Mouse (Mus musculus): ENCODE results near the gene Prr36. TPM values are rescaled to one million over a fixed set of nuclear protein-coding genes. Genes with fewer than 3 reads are reported as not detected.

Gene Prr36
- polyA plus RNA-seq, 1 experiment from 2014 or later: 27.1 TPM

DNA sequence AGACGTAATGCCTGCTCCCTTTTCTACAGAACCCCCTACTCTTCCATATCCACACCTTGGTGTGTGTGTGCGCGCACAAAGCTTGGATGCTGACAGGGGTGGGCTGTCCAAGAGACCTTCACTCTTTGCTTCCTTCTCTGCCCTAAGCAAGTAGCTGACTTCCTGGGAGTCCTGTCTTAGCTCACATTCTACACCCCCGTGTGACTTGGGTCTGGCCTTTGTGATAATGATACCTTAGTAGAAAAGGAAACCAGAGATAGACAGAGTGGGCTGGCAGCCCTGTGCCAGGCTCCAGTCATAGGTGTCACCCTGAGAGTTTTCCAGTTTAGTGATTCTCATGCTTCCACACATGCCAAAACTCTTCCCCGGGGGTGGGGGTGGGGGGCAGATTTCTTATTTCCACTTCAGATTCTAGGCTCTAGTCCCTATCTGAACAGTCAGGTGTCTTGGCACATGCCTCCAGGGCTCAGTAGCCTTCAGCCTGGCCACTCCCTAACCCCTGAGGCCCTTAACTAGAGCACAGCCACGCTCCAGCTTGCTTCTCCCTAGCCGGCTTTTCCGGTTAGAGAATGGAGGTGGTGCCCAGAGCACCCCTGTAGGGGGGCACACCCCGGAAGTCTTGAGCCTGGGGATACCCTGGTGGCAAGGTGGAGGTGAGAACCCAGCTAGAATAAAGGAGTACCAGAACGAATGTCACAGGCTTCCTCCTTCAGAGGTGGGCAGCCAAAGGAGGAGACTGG, 13.5 kb upstream of the Prr36 start:
- H3K4me3 ChIP-seq: no peak overlapping the region
- 66% methylated on average over 10 of the region's 10 CpGs for WGBS
- H3K9me3 ChIP-seq: no peaks in the 10 kb centered on the region
- no peaks in the 10 kb centered on the region for H3K36me3 ChIP-seq
- peaks cover 62% of the 10 kb centered on the region for H3K27me3 ChIP-seq (ENCODE audit: insufficient read depth, poor library complexity, severe bottlenecking)
- H3K4me1 ChIP-seq (replicated peaks): peaks cover 7% of the 10 kb centered on the region
- no peak for DNase-seq (ENCODE audit: low spot score)
- no peak overlapping the region for H3K27ac ChIP-seq

DNA sequence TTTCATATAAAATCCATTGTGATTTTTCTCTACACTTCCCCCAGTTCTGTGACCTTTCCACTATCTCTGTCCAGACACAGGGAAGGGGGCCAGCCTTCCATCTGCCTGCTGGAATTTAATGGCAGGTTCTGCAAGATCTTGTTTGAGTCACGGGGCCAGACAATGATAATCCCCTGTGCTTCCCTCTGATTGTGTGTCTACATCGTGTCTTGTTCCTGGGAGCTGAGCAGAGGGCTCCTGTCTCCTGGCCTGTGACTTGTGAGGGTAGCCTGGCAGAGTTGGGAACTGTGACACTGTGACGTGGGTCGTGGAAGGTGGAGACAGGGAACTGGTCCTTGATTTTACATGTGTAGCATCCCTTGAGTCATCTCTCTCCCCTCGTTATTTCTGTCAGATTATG, 12.5 kb upstream of the Prr36 start:
- WGBS: 78% methylated on average over 5 of the region's 5 CpGs
- Histone ChIP-seq H3K4me3 (no peak overlapping the region), H3K4me1 (replicated peaks) (peaks cover 7% of the 10 kb centered on the region), H3K27me3 (ENCODE audit: insufficient read depth, poor library complexity, severe bottlenecking) (peaks cover 58% of the 10 kb centered on the region), H3K36me3 (no peaks in the 10 kb centered on the region), H3K27ac (no peak overlapping the region), H3K9me3 (no peaks in the 10 kb centered on the region)
- no peak for DNase-seq (ENCODE audit: low spot score)

DNA sequence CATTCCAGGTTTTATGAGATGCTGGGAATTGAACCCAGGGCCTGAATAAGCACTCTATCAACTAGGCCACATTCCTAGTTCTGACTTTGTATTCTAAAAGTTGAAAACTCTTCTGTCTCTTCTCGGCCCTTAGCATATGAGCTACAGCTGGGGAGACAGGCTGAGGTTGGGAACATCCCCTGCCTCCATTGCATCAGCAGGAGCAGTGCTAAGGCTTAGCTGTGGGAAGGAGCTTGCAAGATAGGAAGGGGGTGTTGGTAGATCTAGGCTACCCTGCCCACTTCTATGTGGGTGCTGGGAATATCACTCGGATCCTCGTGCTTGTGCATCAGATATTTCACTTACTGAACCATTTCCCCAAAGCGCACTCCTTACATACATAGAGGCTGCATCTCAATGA, 10.7 kb upstream of the Prr36 start:
- 94% methylated on average over 4 of the region's 4 CpGs for WGBS
- no peak overlapping the region for H3K27ac ChIP-seq
- peaks cover 7% of the 10 kb centered on the region for H3K4me1 ChIP-seq (replicated peaks)
- H3K9me3 ChIP-seq: no peaks in the 10 kb centered on the region
- H3K4me3 ChIP-seq: no peak overlapping the region
- DNase-seq (ENCODE audit: low spot score): no peak
- H3K27me3 ChIP-seq (ENCODE audit: insufficient read depth, poor library complexity, severe bottlenecking): peaks cover 50% of the 10 kb centered on the region
- no peaks in the 10 kb centered on the region for H3K36me3 ChIP-seq

DNA sequence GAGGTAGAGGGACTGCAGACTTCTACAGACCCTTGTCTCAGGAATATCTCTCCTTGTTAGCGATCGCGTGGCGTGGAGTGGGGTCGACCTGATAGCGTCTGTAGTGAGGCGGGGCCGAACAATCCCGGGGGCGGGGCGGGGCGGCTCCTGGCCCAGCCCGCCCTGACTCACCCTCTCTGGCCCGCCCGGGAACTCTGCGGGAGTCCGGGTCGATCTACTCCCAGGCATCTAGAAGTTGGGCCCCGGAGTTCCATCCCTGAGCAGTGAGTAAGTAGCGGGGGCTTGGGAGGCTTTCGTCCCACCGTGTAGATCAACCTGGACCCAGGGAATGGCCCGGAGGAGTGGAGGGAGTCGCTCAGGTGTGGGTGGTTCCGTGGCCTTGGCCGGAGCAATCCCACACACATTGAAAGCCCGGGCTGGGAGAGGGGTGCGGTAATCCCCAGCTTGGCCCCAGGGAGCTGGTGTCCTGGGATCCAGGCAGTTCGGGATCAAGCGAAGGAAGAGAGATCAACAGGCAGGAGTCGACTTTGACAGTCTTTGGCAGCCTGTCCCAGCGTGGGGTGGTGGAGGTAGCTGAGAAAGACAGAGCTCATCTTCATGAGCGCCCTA, 9.6 kb upstream of the Prr36 start, which contains the start of gene Lrrc8e:
Gene Lrrc8e, plus strand, starts transcription at position 89 of the 609 bp plus-strand sequence.
- WGBS: 5% methylated on average over 33 of the region's 33 CpGs
- 0 out of 2 replicates have a peak within 1 kb of the TSS, but pooled peaks have one; percentile 0 for H3K27ac ChIP-seq
- peaks cover 7% of the 10 kb centered on the region for H3K4me1 ChIP-seq (replicated peaks)
- peak within 1 kb of the TSS; percentile 39 for H3K4me3 ChIP-seq
- no peaks in the 10 kb centered on the region for H3K9me3 ChIP-seq
- no peak for DNase-seq (ENCODE audit: low spot score)
- no peaks in the 10 kb centered on the region for H3K36me3 ChIP-seq
- peaks cover 50% of the 10 kb centered on the region for H3K27me3 ChIP-seq (ENCODE audit: insufficient read depth, poor library complexity, severe bottlenecking)

DNA sequence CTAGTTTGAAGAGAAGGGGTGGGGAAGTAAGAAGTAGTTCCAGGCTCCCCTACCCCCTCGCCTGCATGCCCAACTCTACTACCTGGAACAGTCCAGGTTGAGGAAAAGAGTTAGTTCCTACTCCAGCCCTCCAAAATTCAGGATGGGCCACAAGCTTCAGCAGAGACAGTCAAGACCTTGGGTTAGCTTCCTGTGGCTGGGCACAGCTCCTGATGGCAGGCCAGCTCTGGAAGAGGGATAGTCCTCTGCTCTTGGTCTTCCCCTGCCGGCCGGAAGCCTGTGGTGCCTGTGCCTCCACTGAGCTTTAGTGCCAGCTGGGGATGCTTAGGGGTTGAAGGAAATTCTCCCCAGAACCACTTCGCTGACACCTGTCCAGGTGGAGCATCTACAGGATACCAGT, 9.1 kb upstream of the Prr36 start:
- H3K27ac ChIP-seq: no peak overlapping the region
- WGBS: 25% methylated on average over 4 of the region's 4 CpGs
- peaks cover 7% of the 10 kb centered on the region for H3K4me1 ChIP-seq (replicated peaks)
- no peaks in the 10 kb centered on the region for H3K9me3 ChIP-seq
- H3K4me3 ChIP-seq: peak overlapping the region; percentile 39
- no peaks in the 10 kb centered on the region for H3K36me3 ChIP-seq
- no peak for DNase-seq (ENCODE audit: low spot score)
- H3K27me3 ChIP-seq (ENCODE audit: insufficient read depth, poor library complexity, severe bottlenecking): peaks cover 49% of the 10 kb centered on the region

DNA sequence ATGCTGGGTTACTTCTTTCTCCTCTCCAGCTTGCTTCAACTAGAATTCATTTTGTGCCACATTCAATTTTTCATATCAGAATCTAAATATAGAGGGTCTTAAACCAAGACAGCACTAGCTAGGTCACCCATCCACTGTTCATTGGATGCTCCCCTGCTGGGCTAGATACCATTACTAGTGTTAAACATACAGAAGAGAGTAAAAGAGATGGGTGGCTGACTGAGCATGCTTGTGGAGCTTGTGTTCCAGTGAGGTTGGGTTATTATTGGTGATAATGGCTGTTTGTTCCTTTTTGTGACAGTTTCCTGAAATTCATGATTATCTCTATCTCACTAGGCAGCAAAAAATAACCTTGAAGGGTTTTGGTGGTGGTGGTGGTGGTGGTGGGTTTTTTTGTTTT, 4.8 kb upstream of the Prr36 start:
- no peak for DNase-seq (ENCODE audit: low spot score)
- H3K36me3 ChIP-seq: no peaks in the 10 kb centered on the region
- H3K4me1 ChIP-seq (replicated peaks): peaks cover 13% of the 10 kb centered on the region
- H3K4me3 ChIP-seq: no peak overlapping the region
- H3K27me3 ChIP-seq (ENCODE audit: insufficient read depth, poor library complexity, severe bottlenecking): peaks cover 37% of the 10 kb centered on the region
- no peaks in the 10 kb centered on the region for H3K9me3 ChIP-seq
- no peak overlapping the region for H3K27ac ChIP-seq

DNA sequence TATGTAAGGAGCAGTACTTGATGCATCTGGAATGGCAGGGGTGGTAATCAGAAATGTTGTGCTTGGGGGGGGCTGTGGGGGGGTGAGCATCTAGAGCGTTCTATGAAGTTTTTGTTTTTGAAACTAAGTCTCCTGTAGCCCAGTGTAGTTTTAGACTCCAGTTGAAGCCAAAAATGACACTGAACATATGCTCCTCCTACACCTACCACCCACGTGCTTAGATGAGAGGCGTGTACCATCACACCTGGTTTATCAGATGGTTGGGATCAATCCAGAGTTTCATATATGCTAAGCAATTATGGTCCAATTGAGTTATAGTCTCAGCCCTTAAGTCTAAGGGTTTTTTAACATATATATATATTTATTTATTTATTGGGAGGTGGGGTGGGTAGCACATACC, 2.4 kb upstream of the Prr36 start:
- WGBS: 87% methylated on average over 3 of the region's 3 CpGs
- Histone ChIP-seq H3K27me3 (ENCODE audit: insufficient read depth, poor library complexity, severe bottlenecking) (peaks cover 43% of the 10 kb centered on the region), H3K9me3 (no peaks in the 10 kb centered on the region)

DNA sequence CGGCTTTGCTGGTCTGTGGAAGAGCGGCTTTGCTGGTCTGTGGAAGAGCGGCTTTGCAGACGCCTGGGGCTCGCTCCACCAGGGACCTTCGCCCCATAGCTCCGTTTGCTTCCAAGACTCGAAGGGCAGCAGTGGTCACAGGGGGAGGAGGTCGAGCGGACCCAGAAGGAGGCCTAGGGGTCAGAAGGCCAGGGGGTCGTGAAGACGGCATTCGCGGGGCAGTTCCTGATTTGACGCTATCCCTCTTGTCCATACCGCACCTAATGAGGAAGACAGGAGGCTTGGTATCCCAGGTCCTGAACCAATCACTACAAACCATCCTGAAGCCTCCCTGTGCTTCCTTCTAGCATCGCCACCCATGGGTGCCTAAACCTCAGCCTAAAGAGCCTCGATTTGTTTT, 963 bp downstream of the Prr36 start:
- Histone ChIP-seq H3K9me3 (no peaks in the 10 kb centered on the region), H3K36me3 (peaks cover 7% of the 10 kb centered on the region; the same call in 1 of the 2 replicates), H3K4me3 (peak overlapping the region; percentile 70), H3K27ac (peak overlapping the region; percentile 94), H3K4me1 (replicated peaks) (peaks cover 51% of the 10 kb centered on the region), H3K27me3 (ENCODE audit: insufficient read depth, poor library complexity, severe bottlenecking) (peaks cover 70% of the 10 kb centered on the region)
- DNase-seq (ENCODE audit: low spot score): no peak
- 4% methylated on average over 18 of the region's 18 CpGs for WGBS

More for the DNA sequence above, 2.4 kb upstream of the Prr36 start:
- Histone ChIP-seq H3K36me3 (peaks cover 4% of the 10 kb centered on the region; the same call in 1 of the 2 replicates), H3K27ac (no peak overlapping the region), H3K4me3 (no peak overlapping the region), H3K4me1 (replicated peaks) (peaks cover 30% of the 10 kb centered on the region)
- DNase-seq (ENCODE audit: low spot score): no peak

DNA sequence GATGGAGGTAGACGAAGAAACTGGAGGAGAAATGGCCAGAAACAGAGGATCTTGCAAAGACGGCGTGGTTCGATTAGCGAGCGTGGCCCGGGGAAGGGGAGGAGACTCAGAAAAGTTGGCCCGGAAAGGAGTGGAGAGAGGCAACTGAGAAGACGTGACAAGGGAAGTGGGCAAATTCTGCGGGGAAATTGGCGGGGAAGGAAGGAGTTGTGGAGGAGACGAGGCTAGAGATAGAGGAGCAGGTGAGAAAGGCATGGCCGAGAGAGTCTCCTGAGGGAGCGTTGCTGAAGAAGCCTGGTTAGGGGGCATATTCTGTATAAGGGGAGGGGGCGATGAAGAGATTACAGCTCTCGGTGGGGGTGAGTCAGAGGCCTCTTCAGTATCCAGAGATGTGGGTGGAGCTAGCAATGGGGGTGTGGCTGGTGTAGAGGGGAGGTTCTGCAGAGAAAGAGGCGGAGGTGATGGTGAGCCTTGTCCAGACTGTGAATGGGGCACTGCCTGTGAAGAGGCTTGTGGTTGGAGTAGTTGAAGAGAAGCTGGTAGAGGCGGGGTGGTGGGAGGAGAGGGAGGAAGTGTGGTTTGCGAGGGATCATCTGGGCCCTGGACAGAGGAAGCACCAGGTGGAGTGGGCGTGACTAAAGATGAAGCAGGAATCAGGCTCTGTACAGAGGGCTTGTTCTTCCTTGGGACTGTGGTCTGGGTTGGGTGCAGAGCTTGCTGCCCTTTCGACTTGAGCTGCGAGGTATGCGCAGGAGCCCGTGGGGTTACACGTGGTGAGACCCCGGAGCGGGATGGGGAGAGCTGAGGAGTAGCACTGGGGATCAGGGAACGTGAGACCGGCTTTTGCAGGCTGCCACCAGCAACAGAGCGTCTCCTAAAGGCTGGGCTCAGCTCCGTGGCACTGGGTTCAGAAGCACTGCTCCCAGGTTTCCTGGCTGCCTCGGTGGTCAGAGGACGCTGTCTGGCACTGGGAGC, 3.0 kb downstream of the Prr36 start:
- H3K9me3 ChIP-seq: peaks cover 3% of the 10 kb centered on the region; the same call in 1 of the 2 replicates
- peaks cover 51% of the 10 kb centered on the region for H3K4me1 ChIP-seq (replicated peaks)
- peaks cover 27% of the 10 kb centered on the region for H3K36me3 ChIP-seq
- H3K27me3 ChIP-seq (ENCODE audit: insufficient read depth, poor library complexity, severe bottlenecking): peaks cover 66% of the 10 kb centered on the region
- H3K4me3 ChIP-seq: peak overlapping the region; percentile 50
- DNase-seq (ENCODE audit: low spot score): peak; percentile 44
- H3K27ac ChIP-seq: peak overlapping the region; percentile 77
- WGBS: 8% methylated on average over 33 of the region's 33 CpGs

DNA sequence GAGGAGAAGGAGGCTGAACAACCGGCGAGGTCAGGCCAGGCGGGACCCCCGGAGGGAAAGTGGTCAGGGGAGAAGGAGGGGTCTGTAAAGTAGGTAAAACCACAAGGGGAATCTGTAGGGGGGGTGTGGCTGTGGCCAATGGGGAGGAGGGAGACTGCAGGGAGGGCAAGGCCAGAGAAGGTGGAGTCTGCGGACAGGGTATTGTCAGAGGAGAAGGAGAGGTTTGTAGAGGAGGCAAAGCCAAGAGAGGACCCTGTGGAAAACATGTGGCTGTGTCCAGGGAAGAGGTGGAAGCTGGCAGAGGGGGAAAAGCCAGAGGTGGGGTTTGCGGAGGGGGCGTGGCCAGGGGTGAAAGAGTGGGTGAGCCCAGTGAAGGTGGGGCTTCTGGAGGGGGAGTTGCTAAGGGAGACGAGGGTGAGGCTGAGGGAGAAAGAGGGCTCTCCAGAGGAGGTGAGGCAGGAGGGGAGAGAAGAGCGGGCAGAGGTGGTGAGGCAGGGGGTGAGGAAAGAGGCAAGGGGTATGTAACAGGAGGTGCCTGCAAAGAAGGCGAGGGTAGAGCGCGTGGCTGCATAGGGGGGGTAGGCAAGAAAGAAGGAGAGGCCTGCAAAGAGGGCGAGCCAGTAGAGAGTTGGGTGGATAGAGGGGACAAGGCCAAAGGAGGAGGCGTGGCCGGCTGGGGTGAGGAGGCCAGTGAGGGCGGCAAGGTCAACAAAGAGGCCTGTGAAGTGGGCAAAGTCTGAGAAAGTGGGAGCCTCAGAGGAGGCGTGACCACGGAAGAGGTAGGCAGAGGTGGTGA, 3.9 kb downstream of the Prr36 start:
- peak; percentile 48 for DNase-seq (ENCODE audit: low spot score)
- Histone ChIP-seq H3K27me3 (ENCODE audit: insufficient read depth, poor library complexity, severe bottlenecking) (peaks cover 67% of the 10 kb centered on the region), H3K9me3 (peaks cover 4% of the 10 kb centered on the region; the same call in 1 of the 2 replicates), H3K4me3 (peak overlapping the region; percentile 50), H3K27ac (peak overlapping the region; percentile 77), H3K4me1 (replicated peaks) (peaks cover 51% of the 10 kb centered on the region), H3K36me3 (peaks cover 31% of the 10 kb centered on the region)
- WGBS: 2% methylated on average over 18 of the region's 18 CpGs

DNA sequence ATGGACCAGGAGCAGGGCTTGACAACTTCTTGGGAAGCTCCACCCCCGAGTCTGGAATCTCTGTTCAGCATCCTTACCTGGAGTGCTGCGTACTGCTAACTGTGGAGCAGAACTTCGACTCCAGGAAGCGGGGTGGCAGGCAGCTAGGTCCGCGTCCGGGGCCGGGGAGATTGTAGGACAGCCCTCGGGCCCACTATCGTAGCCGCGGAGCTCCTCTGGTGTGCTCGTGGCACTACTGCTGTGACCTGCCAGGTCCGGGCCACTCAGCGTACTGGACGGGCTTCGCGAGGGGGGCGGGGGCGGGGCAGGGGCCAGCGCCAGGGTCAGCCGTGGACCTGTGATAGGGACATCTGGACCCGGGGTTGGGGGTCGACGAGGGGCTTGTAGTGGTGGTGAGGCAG, 4.5 kb downstream of the Prr36 start:
- Histone ChIP-seq H3K36me3 (peaks cover 31% of the 10 kb centered on the region), H3K4me3 (peak overlapping the region; percentile 50), H3K27ac (peak overlapping the region; percentile 77), H3K9me3 (peaks cover 4% of the 10 kb centered on the region; the same call in 1 of the 2 replicates), H3K4me1 (replicated peaks) (peaks cover 51% of the 10 kb centered on the region), H3K27me3 (ENCODE audit: insufficient read depth, poor library complexity, severe bottlenecking) (peaks cover 67% of the 10 kb centered on the region)
- peak; percentile 48 for DNase-seq (ENCODE audit: low spot score)
- WGBS: 2% methylated on average over 25 of the region's 25 CpGs

DNA sequence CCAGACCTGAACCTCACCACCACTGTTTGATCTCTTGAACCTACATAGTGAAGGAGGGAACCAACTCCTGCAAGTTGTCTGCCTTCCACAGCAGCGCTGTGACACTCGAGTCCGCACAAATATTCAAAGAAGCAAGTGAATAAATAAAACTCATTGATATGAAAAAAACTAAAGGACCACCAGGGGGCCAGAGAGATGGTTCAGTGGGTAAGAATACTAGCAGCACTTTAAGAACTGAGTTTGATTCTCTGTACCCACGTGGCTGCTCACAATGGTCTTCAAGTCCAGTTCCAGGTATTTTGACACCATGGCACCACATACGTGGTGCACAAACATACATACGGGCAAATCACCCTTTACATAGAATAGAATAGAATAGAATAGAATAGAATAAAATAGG, 6.2 kb downstream of the Prr36 start:
- WGBS: 79% methylated on average over 6 of the region's 6 CpGs
- peaks cover 67% of the 10 kb centered on the region for H3K27me3 ChIP-seq (ENCODE audit: insufficient read depth, poor library complexity, severe bottlenecking)
- peaks cover 44% of the 10 kb centered on the region for H3K36me3 ChIP-seq
- H3K4me1 ChIP-seq (replicated peaks): peaks cover 50% of the 10 kb centered on the region
- no peak for DNase-seq (ENCODE audit: low spot score)
- H3K4me3 ChIP-seq: no peak overlapping the region
- peaks cover 4% of the 10 kb centered on the region; the same call in 1 of the 2 replicates for H3K9me3 ChIP-seq
- H3K27ac ChIP-seq: no peak overlapping the region
